Mouse (Mus musculus) C2C12 (cell line): ENCODE data around the gene Orm3. TPM values are rescaled to one million over a fixed set of nuclear protein-coding genes. Genes with fewer than 3 reads are reported as not detected.
A peak's percentile ranks its signal among the peaks of the same experiment; 100 is the strongest.

Source experiments
- H3K27me3 ChIP-seq: one replicate; pipeline ENCODE4 v1.6.1; 2011; ENCODE audit not compliant: control insufficient read depth, insufficient read depth, insufficient read length
- H3K36me3 ChIP-seq: one replicate; pipeline ENCODE4 v1.6.1; 2011; ENCODE audit not compliant: control insufficient read depth, insufficient read depth
- H3K4me3 ChIP-seq: one replicate; pipeline ENCODE4 v1.5.1; 2011; ENCODE audit warnings: mild to moderate bottlenecking, control low read depth; ENCODE audit not compliant: poor library complexity, insufficient read depth, severe bottlenecking
- H3K79me2 ChIP-seq: one replicate; pipeline ENCODE4 v1.6.1; 2011; ENCODE audit not compliant: control insufficient read depth, insufficient read depth
- H3K79me3 ChIP-seq: one replicate; pipeline ENCODE4 v1.6.1; 2011; ENCODE audit warnings: low read depth, control low read depth
- H3ac ChIP-seq: one replicate; pipeline ENCODE3; 2011; ENCODE audit warnings: low read depth; ENCODE audit not compliant: control insufficient read depth, insufficient read length
- CEBPB ChIP-seq: IDR thresholded peaks from one replicate; pipeline ENCODE4 v1.6.1; 2011; ENCODE audit warnings: low read depth, mild to moderate bottlenecking, control low read depth, moderate library complexity
- CTCF ChIP-seq: IDR thresholded peaks from one replicate; pipeline ENCODE4 v1.5.1; 2011; ENCODE audit not compliant: control insufficient read depth, insufficient read depth, insufficient read length
- FOSL1 ChIP-seq: IDR thresholded peaks from one replicate; pipeline ENCODE4 v1.8.0; 2011; ENCODE audit warnings: mild to moderate bottlenecking, low read length; ENCODE audit not compliant: poor library complexity, insufficient read depth, severe bottlenecking
- MAX ChIP-seq: IDR thresholded peaks from one replicate; pipeline ENCODE4 v1.6.1; 2011; ENCODE audit warnings: mild to moderate bottlenecking, control low read depth
- MYOD1 ChIP-seq: IDR thresholded peaks from one replicate; pipeline ENCODE4 v1.6.1; 2011; ENCODE audit warnings: low read depth; ENCODE audit not compliant: control insufficient read depth, insufficient read length
- MYOG ChIP-seq: IDR thresholded peaks from one replicate; pipeline ENCODE4 v1.6.1; 2011; ENCODE audit not compliant: control insufficient read depth, insufficient read length; ENCODE audit errors: extremely low read depth
- USF1 ChIP-seq: IDR thresholded peaks from one replicate; pipeline ENCODE4 v1.6.1; 2011; ENCODE audit warnings: low read depth, mild to moderate bottlenecking, control low read depth, moderate library complexity
- polyA plus RNA-seq: library from polyadenylated mRNA; unstranded; fragments of >200 nt; fragmentation: generic; extraction: Trizol; gene quantifications from one replicate; pipeline ENCODE4 v1.2.1, GENCODE M21; 2012; ENCODE audit warnings: missing spikeins

The Orm3 gene
- polyA plus RNA-seq, 1 experiment, result not detected

DNA sequence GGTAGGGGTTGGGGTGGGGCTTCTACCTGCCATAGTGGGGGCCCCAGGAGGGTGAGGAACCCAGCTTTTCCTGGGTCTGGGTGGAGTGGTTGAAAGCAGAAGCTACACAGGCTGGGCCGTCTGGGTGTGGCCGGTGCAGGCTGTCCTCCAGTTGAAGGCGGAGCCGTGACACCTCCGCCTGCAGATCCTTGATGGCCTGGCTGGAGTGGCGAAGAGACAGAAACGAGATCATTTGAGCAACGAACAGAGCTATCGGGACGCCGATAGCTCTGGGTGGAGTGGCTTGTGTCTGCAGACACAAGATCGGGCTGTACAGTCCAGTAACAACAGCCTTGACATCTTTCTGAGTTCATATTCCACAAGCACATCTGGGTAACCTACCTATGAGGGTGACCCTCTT is 18.4 kb downstream of the Orm3 start:
- Histone ChIP-seq H3K4me3 (no peak overlapping the region), H3K79me2 (no peaks in the 10 kb centered on the region), H3ac (no peak overlapping the region), H3K79me3 (no peaks in the 10 kb centered on the region), H3K27me3 (no peaks in the 10 kb centered on the region), H3K36me3 (peaks cover 9% of the 10 kb centered on the region)
- no peak for TF ChIP-seq FOSL1
- TF ChIP-seq MAX, result no peak
- no peak for TF ChIP-seq MYOG
- no peak for TF ChIP-seq USF1
- no peak for TF ChIP-seq MYOD1
- no peak for TF ChIP-seq CTCF
- TF ChIP-seq CEBPB, result no peak

DNA sequence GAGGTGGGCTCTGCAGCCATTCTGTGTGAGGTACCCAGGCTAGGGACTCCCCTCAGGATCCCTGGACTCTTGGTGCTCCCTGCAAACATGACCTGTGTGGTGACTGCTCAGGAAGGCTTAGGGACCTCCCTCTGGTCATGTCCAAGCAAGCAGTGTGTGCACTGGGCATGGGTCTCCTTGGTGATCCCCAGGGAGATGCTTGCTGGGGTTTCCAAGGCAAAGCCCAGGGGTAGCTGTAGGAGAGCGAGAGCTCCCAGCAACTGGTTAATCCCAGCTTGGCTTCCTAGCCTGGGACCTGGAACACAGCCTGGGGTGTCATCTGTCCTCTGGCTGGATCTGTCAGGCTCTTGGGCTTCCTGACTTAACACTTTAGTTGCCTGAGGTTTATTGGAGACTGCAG is 19.4 kb downstream of the Orm3 start:
- TF ChIP-seq MAX (no peak), CEBPB (no peak), FOSL1 (no peak), CTCF (no peak), MYOG (no peak), MYOD1 (no peak), USF1 (no peak)
- Histone ChIP-seq H3K79me2 (no peaks in the 10 kb centered on the region), H3K27me3 (no peaks in the 10 kb centered on the region), H3ac (no peak overlapping the region), H3K36me3 (peaks cover 9% of the 10 kb centered on the region), H3K4me3 (no peak overlapping the region), H3K79me3 (no peaks in the 10 kb centered on the region)

DNA sequence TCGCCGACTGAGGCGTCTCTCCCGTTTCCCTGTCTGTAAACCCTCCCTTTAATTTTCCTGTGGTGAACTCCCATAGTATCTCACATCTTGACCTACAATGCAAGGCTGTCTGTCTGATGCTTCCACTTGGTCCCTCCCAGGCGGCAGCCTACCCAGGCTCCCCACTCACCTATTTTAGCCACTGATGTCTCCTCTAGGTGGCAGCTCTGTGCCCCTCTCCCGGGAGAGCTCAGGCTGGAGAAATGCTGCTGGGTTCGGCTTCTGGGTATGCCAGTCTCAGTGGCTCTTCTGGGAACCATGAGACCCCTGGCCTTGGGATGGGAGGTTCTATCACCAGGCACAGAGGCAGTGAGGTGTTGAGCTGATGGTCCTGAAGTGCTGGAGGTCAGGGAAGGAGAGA is 21.5 kb downstream of the Orm3 start:
- Histone ChIP-seq H3ac (no peak overlapping the region), H3K4me3 (no peak overlapping the region), H3K79me3 (no peaks in the 10 kb centered on the region), H3K27me3 (no peaks in the 10 kb centered on the region), H3K36me3 (peaks cover 12% of the 10 kb centered on the region), H3K79me2 (no peaks in the 10 kb centered on the region)
- TF ChIP-seq MYOG (no peak), CTCF (no peak), MYOD1 (no peak), FOSL1 (no peak), USF1 (no peak), MAX (no peak), CEBPB (no peak)

DNA sequence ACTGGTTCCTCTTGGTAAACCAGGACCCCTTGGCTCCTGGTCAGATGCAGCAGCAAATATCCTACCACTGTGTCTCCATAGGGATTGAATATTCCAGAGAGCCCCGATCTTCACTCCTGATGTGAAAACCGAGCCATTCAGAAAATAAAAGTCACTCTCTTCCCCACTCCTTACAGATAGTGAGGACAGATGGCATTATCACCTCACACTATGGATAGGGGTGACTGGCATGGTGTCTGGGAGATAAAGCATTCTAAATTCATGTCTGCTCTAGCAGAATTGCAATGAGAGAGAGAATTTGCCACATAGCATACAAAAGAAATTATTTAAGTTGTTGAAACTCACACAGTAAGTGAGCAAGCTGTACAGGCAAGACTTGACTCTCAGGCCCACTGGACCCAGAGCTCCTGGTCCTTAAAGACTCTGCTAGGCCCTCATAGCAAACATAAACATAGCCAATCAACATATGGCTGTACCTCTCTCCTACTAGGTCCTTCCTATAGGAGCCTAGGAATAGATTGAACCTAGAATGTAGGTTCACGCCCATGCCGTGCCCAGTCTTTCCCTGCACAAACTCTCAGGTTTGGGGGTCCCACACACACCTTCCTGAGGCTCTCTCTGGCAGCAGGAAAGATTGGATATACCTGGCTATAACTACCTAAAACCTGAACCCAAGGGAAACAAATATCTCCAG is 26.9 kb downstream of the Orm3 start:
- Histone ChIP-seq H3K36me3 (peaks cover 5% of the 10 kb centered on the region), H3K79me2 (no peaks in the 10 kb centered on the region), H3K4me3 (no peak overlapping the region), H3K27me3 (no peaks in the 10 kb centered on the region), H3ac (no peak overlapping the region), H3K79me3 (no peaks in the 10 kb centered on the region)
- TF ChIP-seq CTCF (no peak), CEBPB (no peak), MAX (no peak), USF1 (no peak), MYOG (no peak), MYOD1 (no peak), FOSL1 (no peak)

DNA sequence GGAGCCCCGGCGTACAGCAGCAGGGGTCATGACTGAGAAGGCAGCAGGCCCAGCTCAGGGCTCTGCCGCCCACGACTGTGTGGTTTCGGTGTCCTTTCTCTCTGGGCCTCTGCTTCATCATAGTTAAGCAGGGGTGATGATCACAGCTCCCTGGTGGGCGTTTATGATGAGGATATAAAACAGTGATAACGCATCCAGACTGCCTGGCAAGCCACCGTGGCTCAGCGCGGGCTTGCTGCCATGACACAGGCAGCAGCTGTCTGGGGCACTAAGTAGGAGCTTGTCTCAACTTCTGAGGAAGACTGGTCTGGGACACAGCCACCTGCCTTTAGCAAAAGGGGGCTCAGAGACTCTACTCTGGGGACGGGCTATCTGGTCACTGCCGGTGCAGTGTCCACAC is 27.5 kb downstream of the Orm3 start:
- no peaks in the 10 kb centered on the region for H3K79me3 ChIP-seq
- H3K36me3 ChIP-seq, result peaks cover 4% of the 10 kb centered on the region
- H3K4me3 ChIP-seq, result no peak overlapping the region
- no peak overlapping the region for H3ac ChIP-seq
- H3K27me3 ChIP-seq, result no peaks in the 10 kb centered on the region
- peak; percentile 58 for TF ChIP-seq MYOD1
- no peak for TF ChIP-seq CTCF
- H3K79me2 ChIP-seq, result no peaks in the 10 kb centered on the region

DNA sequence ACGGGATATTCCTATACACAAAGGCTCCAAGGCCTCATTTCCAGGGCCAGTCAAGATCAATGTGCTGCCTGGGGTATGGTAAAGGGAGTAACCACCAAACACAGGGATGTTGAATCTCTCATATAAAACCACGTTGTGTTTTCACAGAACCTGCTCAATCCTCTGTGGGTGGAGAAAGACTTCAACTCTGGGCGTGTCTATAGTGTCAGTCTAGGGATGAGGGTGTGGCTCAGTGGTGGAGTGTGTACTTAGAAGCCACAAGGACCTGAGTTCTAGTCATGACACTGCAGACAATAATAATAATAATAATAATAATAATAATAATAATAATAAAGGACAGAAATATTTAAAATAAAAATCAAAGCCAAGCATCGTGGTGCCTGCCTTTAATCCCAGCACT is 28.3 kb downstream of the Orm3 start:
- Histone ChIP-seq H3ac (no peak overlapping the region), H3K79me2 (no peaks in the 10 kb centered on the region), H3K36me3 (peaks cover 4% of the 10 kb centered on the region), H3K4me3 (no peak overlapping the region), H3K79me3 (no peaks in the 10 kb centered on the region), H3K27me3 (no peaks in the 10 kb centered on the region)
- TF ChIP-seq MYOG (no peak), CTCF (no peak), MYOD1 (no peak), CEBPB (no peak), FOSL1 (no peak), MAX (no peak), USF1 (no peak)
